Mouse (Mus musculus) megakaryocyte, embryonic 14.5 days (primary cell): Measurements from ENCODE around the gene Pccb. TPM values are rescaled to one million over a fixed set of nuclear protein-coding genes. Genes with fewer than 3 reads are reported as not detected.

Source experiments
- H3K27me3 ChIP-seq: replicated peaks from 2 replicates; pipeline ENCODE3; 2012; ENCODE audit warnings: inconsistent platforms
- H3K36me3 ChIP-seq: replicated peaks from 2 replicates; pipeline ENCODE3; 2012; ENCODE audit warnings: low read length, inconsistent platforms, mixed read lengths
- H3K4me1 ChIP-seq: 2 replicates; pipeline ENCODE4 v1.6.1; 2012; ENCODE audit warnings: inconsistent platforms
- H3K4me3 ChIP-seq: replicated peaks from 2 replicates; pipeline ENCODE3; 2012; ENCODE audit warnings: moderate library complexity, mild to moderate bottlenecking, inconsistent platforms
- H3K9me3 ChIP-seq: 2 replicates; pipeline ENCODE4 v1.6.1; 2012; ENCODE audit warnings: inconsistent platforms
- FLI1 ChIP-seq: IDR thresholded peaks from 2 replicates; pipeline ENCODE4 v1.6.1; 2012; ENCODE audit warnings: low read length, inconsistent platforms, mixed read lengths
- GATA1 ChIP-seq: IDR thresholded peaks from 3 replicates; pipeline ENCODE4 v1.6.1; 2012; ENCODE audit warnings: mixed read lengths, low read length, inconsistent platforms, borderline replicate concordance
- polyA plus RNA-seq: library from polyadenylated mRNA; stranded (reverse); fragments of >175 nt; gene quantifications from 2 replicates; pipeline ENCODE4 v1.2.3, GENCODE M21; 2012; ENCODE audit warnings: low replicate concordance; ENCODE audit not compliant: insufficient read depth

Pccb gene
- polyA plus RNA-seq: 2.4 and 69.9 TPM in 2 replicates

DNA sequence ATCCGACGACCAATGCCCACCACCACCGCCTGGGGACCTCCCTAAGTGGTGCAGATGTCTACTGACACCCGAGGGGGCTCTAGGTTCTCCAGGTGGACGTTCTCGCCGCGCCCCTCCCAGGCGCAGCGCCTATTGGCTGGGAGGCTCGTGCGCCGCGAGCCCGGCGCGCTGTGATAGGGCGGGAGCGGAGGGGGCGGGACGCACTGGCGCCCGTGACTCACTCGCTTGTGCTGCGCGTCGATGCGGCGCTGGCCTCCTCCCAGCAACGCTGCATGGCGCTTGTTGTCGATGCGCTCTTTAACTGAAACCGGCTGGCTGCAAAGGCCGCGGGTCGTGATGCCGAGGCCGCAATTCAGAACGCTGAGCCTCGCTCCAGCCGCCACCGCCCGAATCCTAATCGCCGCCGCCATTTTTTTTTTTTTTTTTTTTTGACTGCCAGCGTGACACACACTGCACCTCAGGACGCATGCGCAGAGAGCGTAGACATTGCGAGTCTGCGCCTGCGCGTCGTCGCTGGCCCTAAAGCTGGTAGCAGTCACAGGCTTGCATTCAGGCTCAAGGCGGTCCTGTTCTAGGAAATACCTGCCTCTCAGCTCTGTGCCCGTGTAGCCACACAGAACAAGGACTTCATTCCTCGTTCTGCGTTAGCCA lies at the start of gene Pccb:
TSS of gene Pccb (minus strand) at position 451 of the 651 bp plus-strand sequence.
- Histone ChIP-seq H3K4me1 (peaks cover 54% of the 10 kb centered on the region), H3K9me3 (peaks cover 3% of the 10 kb centered on the region; the same call in 1 of the 2 replicates), H3K27me3 (no peaks in the 10 kb centered on the region), H3K4me3 (peak within 1 kb of the TSS; percentile 98), H3K36me3 (peaks cover 17% of the 10 kb centered on the region)
- TF ChIP-seq FLI1: no peak
- TF ChIP-seq GATA1: no peak

DNA sequence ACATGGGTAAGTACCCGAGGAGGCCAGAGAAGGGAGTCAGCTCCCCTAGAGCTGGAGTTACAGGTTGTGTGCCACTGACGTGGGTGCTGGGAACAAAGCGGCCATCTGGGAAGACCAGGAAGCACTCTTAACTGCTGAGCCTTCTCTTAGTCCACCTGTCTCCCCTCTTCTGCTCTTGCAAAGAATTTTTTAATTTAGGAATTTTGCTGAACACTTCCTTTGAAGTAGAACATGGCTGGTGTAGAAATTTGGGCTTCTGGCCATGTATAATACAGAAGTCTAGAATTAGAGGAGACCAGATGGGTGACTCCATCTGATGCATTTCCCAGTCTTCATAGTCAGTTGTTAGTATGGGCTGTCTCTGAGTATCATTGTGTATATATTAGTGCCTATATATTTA lies 49.0 kb upstream of the Pccb start:
- H3K9me3 ChIP-seq: no peaks in the 10 kb centered on the region
- H3K4me3 ChIP-seq: no peak overlapping the region
- H3K4me1 ChIP-seq: peaks cover 41% of the 10 kb centered on the region
- no peaks in the 10 kb centered on the region for H3K27me3 ChIP-seq
- TF ChIP-seq FLI1: no peak
- no peak for TF ChIP-seq GATA1
- H3K36me3 ChIP-seq: peaks cover 26% of the 10 kb centered on the region

DNA sequence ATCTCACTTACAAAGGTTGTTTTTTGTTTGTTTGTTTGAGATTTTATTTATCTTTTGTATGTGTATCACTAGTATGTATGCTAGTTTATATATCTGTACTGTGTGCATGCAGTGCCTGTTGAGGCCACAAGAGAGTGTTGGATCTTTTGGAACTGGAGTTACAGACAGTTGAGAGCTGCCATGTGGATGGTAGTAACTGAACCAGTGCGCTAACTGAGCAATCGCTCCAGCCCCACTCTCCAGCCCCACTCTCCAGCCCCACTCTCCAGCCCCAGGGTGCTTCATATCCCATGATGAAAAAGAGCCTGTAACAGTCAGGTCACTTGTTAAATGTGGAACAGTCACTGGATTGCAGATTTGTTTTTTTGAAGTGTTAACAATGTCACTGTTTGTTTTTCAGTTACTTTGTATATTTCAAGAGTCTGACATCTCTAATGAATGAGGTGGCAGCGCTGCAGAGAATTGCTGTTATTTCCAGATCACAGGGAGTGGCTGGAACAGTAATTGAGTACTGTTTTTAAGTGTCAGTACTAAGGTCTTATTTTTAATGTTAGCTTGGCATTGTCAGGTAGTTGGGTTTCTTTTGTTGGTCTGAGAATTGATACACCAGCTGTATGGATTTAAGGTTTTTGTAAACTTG lies 45.5 kb upstream of the Pccb start:
- no peaks in the 10 kb centered on the region for H3K9me3 ChIP-seq
- TF ChIP-seq FLI1 (no peak), GATA1 (no peak)
- H3K4me3 ChIP-seq: peak overlapping the region; percentile 59
- peaks cover 52% of the 10 kb centered on the region for H3K4me1 ChIP-seq
- H3K27me3 ChIP-seq: no peaks in the 10 kb centered on the region
- H3K36me3 ChIP-seq: peaks cover 34% of the 10 kb centered on the region

DNA sequence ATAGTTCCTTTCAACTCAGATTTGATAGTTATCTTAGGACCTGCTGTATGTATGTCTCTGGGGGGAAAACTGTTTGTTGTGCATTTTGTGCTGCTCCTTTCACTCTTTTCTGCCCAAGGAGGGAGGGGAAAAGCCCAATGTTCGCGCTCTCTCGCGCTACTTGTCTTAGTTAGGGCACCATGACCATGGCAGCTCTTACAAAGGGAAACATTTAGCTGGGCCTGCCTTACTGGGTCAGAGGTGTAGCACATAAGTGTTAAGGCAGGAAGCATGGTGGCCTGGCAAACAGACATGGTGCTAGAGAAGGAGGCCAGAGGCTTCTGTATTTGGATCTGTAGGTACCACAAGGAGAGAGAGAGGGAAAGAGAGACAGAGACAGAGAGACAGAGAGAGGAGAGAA lies 43.9 kb upstream of the Pccb start:
- TF ChIP-seq FLI1 (no peak), GATA1 (no peak)
- H3K36me3 ChIP-seq: peaks cover 28% of the 10 kb centered on the region

DNA sequence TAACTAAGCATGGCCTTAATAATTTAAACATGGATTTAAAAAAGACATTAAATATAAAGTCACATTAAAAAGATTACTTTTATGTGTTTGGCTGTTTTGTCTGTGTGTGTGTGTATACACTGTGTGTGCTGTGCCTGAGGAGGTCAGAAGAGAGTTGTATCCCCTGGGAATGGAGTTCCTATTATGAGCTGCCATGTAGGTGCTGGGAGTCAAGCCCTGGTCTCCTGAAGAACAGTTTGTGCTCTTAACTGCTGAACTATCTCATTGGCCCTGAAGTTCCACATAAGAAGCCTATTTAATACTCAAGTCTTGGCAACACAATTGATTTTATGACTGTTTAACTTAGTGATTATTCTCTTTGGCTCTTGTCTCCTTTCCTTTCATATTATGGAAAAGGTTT lies 42.8 kb upstream of the Pccb start:
- Histone ChIP-seq H3K36me3 (peaks cover 27% of the 10 kb centered on the region), H3K4me3 (peak overlapping the region; percentile 98), H3K9me3 (no peaks in the 10 kb centered on the region), H3K27me3 (no peaks in the 10 kb centered on the region), H3K4me1 (peaks cover 44% of the 10 kb centered on the region)
- TF ChIP-seq FLI1 (no peak), GATA1 (no peak)

More for the DNA sequence above, 43.9 kb upstream of the Pccb start:
- Histone ChIP-seq H3K4me1 (peaks cover 43% of the 10 kb centered on the region), H3K27me3 (no peaks in the 10 kb centered on the region), H3K4me3 (peak overlapping the region; percentile 89), H3K9me3 (no peaks in the 10 kb centered on the region)

DNA sequence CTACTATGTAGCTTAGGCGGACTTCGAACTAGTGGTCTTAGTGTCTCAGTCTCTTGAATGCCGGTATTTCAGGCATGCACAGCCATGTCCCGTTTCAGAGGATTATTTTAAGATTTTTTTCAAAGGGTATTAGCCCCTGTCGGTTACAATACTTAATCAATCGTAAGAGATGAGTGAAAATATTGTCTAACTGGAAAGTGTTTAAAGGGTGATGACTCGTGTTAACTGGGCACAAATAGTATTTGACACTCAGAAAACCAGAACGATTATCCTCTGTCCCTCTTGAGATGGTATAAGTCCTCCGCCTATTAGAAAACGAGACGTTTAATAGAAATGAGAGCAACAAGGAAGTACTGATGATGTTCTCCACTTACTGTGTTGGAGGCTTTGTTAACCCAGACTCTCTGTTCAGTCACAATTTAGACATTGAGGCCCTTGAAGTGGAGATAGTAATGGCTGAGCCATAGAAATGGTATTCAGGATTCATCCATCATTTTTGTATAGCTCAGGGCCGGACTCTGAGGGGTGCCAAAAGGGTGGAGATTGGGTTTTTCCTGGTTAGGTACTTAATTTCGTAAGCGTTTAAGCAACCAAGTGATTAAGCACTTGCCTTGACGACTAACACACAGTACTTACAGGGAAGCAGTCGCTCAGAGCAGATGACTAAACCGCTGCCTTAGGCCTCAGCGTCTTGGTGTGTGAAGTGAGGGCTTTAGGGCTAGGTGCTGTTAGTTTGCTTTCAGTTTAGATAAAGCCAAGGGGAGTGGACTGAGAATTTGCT lies 41.6 kb upstream of the Pccb start:
- H3K9me3 ChIP-seq: no peaks in the 10 kb centered on the region
- H3K4me1 ChIP-seq: peaks cover 41% of the 10 kb centered on the region
- H3K27me3 ChIP-seq: no peaks in the 10 kb centered on the region
- TF ChIP-seq GATA1 (no peak), FLI1 (no peak)
- peak overlapping the region; percentile 98 for H3K4me3 ChIP-seq
- peaks cover 22% of the 10 kb centered on the region for H3K36me3 ChIP-seq

DNA sequence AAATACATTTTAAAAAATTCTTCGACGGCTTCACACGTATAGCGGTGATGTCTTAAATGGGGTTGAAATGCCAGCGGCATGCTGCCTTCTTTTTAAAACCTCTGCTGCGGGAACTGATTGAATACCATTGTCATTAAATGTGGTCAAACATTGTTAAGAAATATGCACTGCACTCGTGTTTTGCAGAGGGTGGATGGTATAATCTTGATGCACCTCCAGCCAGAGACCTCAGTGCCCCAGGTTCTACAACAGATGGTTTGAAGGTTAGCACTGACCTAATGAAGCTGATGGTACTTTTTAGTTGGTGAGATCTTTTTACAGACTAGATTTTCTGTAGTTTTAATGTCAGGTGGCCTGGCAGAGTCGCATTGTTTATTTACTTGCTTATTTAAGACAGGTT lies 41.0 kb upstream of the Pccb start:
- H3K36me3 ChIP-seq: peaks cover 22% of the 10 kb centered on the region
- no peaks in the 10 kb centered on the region for H3K9me3 ChIP-seq
- TF ChIP-seq GATA1: no peak
- no peak for TF ChIP-seq FLI1
- peak overlapping the region; percentile 98 for H3K4me3 ChIP-seq
- no peaks in the 10 kb centered on the region for H3K27me3 ChIP-seq
- H3K4me1 ChIP-seq: peaks cover 36% of the 10 kb centered on the region

DNA sequence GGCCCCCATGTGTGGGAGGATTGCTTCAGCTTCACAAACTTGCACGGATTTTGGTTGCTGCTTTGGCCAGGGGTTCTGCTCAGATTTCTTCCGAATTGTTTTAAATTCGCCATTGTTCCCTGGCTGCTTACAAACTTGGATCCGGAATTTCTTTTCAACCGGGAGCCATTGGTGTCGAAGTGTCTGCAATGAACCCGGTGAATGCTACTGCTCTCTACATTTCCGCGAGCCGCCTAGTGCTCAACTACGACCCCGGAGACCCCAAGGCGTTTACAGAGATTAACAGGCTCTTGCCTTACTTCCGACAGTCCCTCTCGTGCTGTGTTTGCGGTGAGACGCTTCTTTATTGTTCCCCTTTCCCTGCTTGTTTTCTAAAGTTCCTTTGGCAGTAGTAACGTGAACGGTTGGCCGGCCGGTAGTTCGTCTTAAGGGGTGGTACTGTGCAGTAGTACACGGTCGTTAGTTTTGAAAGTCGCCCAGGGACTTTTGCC lies 40.4 kb upstream of the Pccb start:
- Histone ChIP-seq H3K4me1 (peaks cover 33% of the 10 kb centered on the region), H3K9me3 (0 out of 2 replicates have a peak, but pooled peaks cover 1% of the 10 kb centered on the region), H3K27me3 (no peaks in the 10 kb centered on the region), H3K4me3 (peak overlapping the region; percentile 98), H3K36me3 (peaks cover 19% of the 10 kb centered on the region)
- no peak for TF ChIP-seq FLI1
- no peak for TF ChIP-seq GATA1

DNA sequence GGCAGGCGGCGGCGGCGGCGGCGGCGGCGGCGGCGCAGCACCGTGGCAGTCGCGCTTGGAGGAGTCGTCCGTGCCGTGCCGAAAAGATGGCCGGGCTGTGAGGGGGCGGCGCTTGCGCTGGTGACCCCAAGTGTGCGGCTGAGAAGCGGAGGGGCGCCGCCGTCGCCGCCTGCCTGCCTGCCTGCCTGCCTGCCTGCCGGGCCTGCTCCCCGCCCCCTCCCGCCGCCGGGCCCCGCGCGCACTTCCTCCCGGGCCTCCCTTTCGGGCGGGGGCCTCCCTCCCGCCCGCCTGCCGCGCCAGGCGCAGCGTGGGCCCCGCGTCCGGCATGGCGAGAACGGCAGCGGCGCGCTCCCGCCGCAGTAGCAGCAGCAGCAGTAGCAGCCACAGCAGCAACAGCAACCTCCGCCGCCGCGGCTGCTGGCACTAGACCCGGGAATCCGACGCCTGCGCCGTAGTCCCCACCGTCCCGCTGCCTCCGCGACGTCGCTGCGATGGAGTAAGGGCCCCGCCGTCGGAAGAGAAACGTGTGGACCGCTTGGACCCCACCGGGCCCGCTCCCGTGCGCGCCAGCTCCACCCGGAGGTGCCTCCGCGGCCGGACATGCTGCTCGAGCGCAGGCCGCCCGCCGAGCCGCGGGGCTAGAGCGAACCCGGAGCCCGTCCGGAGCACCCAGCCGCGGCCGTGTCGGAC lies 39.8 kb upstream of the Pccb start:
- H3K9me3 ChIP-seq: 0 out of 2 replicates have a peak, but pooled peaks cover 6% of the 10 kb centered on the region
- peaks cover 26% of the 10 kb centered on the region for H3K4me1 ChIP-seq
- TF ChIP-seq GATA1 (no peak), FLI1 (no peak)
- peak overlapping the region; percentile 98 for H3K4me3 ChIP-seq
- no peaks in the 10 kb centered on the region for H3K27me3 ChIP-seq
- H3K36me3 ChIP-seq: peaks cover 18% of the 10 kb centered on the region

DNA sequence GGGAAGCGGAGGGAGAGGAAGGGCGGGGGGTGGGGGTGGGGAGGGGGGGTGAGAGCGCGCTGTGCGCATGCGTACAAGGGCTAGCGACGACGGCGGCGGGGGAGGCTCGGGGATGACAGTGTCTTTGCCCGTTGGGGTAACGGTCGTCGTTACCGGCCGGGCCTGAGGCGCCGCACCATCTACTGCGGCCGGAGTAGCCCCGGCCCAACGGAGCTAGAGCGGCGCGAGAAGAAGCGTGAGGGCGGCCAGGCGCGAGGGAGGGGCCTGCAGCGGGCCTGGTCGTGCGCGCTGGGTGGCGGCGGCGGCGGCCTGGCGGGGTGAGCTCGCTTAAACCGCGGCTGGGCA lies 39.3 kb upstream of the Pccb start, which contains the start of gene Msl2:
TSS of gene Msl2 (plus strand) at position 115 of the 345 bp plus-strand sequence.
- peak within 1 kb of the TSS; percentile 98 for H3K4me3 ChIP-seq
- H3K27me3 ChIP-seq: no peaks in the 10 kb centered on the region
- 0 out of 2 replicates have a peak, but pooled peaks cover 6% of the 10 kb centered on the region for H3K9me3 ChIP-seq
- peaks cover 14% of the 10 kb centered on the region for H3K36me3 ChIP-seq
- peaks cover 21% of the 10 kb centered on the region for H3K4me1 ChIP-seq
- TF ChIP-seq FLI1: no peak
- no peak for TF ChIP-seq GATA1
